Mouse (Mus musculus) CD4-positive, CD25-positive, alpha-beta regulatory T cell (primary cell): ENCODE measurements around the gene Brca1. TPM values are rescaled to one million over a fixed set of nuclear protein-coding genes. Genes with fewer than 3 reads are reported as not detected.

ENCODE experiments used
- polyA plus RNA-seq: library from polyadenylated mRNA; unstranded; fragments of 100-300 nt; shearing (Covaris generic); gene quantifications from one replicate; pipeline ENCODE4 v1.2.1, GENCODE M21; 2017

Gene Brca1
- polyA plus RNA-seq: 2.4 TPM

DNA sequence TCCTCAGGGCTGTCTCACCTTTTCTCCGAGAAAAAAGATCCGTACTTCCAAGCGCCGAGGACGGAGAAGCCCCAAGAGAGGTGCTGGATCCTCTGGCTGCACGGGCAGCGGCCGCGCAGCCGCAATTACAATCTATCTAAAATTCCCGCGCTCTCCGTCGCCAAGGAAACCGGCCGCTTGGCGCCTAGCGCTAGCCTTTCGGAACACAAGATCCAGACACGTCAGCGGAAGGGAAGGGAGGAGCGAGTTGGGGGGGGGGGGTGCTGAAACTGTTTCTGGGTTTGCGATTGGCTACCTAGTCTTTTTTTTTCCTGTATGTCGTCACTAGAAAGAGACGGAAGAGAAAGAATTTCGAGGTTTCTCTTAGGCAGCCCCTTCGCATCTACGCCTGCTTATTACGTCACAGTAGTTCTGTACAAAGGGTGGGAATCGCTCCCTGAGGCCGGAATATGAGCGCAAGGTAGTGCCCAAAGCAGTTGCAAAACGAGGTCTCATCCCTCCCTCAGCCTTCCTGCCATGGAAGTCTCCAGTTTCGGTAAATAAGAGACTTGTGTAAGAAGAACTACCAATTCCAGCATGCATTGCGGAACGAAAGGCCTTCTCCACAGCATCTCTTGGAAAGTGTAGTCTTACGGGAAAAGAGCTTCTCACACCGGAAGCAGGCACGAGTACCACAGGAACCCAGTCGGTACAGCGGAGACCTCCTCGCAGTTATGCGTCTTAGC lies at the start of gene Brca1, which contains the start of gene Nbr1:
Gene Brca1 (minus strand): TSS at position 205 of the 725 bp plus-strand sequence.
Gene Nbr1 (plus strand): TSS at position 399 of the 725 bp plus-strand sequence.

DNA sequence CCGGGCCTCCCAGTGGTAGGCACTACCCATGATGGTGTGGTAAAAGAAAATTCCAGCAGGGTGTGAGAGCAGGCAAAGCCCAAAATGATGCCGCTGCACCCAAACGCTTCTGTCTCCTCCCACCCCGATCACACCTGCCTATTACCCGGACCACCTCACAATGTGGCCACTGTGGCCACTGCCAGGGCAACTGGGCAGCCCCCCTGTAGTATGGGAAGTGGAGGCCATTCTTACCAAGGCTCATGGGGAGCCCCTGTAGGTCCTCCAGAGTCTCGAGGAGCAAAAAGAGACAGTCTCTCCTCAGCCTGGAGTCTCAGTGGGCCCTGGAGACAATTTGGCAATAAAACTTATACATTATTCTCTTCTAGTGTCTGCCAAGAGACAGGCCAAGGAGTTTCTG lies 47.4 kb upstream of the Brca1 start, which contains the start of gene Gm11634:
Gene Gm11634 (minus strand): TSS at position 101 of the 400 bp plus-strand sequence.

GRCm38 (mm10) chr11:101582054-101583035 lies 30.6 kb upstream of the Brca1 start, which contains the start of gene Tmem106a:
Tmem106a (plus strand) TSS chr11:101582242.

DNA sequence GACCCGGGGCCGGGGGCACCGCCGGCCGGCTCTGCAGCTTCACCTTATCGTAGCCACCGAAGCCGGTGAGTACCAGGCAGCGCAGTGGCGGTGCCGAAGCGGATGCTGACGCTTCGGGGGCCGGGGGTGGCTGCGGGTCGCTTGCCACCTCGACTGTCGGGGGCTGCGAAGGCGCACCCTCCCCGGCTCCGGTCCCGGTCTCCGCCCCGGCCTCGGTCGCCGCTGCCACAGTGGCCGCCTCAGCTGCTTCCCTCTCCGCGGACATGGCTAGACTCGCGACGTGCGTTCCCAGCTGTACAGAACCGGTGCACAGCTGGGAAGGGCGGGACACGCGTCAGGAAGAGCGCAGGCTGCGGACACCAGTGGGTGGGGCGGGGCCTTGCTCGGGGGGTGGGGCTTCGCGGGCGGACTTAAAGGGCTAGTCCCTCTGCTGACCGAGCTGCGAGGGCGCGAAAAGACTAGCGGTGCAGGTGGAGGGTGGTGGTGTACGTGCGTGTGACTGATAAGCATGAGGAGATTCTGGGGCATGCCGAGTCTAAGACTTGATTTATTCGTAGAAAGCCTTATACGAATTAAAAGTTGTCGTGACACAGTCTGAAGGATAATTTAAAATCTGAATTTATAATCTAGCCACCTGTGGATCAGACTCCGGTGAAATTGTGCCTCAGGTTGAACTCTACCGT lies 85.7 kb downstream of the Brca1 start, which contains the start of gene Vat1:
Gene Vat1 (minus strand): TSS at position 362 of the 683 bp plus-strand sequence.

DNA sequence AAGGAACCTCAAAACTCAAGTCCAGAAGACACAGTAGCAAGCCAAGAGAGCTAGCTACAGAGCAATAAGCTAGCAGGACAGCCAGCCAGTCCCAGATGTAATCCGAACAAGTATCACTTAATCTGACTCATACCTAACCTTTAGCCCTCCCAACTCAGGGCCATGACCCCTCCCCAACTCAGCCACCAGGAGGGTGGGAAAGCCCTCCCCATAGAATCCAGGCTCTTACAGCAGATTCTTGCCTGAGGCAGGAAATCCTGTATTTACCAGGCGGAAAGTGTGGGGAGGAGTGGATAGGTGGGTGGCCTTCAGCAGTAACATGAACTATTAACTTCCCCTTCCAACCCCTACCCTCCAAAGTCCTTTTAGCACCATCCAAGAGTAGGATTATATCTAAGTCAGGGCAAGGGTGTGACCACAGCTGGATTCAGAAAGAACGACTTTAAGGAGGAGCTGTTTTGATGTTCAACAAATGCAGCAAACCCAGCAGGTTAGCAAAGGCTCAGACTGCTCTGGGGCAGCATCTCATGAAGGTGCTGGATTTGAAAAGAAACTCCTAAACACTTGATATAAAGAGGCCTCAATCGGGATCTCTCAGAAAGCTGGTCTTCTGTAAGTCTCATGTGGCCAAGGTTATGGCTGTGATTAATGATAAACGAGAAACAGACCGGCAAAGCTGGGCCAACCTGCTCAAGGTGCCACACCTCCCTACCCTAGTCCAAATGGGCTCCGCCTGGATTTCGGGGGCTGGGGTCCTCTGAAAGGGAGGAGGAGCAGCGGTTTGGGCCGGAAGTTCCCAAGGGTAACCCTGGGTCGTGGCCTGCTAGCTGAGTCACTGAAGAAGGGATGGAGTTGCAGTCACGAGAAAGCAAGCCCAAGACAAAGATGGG lies 87.3 kb downstream of the Brca1 start, which contains the start of gene Rnd2:
Gene Rnd2 (plus strand): TSS at position 789 of the 890 bp plus-strand sequence.

DNA sequence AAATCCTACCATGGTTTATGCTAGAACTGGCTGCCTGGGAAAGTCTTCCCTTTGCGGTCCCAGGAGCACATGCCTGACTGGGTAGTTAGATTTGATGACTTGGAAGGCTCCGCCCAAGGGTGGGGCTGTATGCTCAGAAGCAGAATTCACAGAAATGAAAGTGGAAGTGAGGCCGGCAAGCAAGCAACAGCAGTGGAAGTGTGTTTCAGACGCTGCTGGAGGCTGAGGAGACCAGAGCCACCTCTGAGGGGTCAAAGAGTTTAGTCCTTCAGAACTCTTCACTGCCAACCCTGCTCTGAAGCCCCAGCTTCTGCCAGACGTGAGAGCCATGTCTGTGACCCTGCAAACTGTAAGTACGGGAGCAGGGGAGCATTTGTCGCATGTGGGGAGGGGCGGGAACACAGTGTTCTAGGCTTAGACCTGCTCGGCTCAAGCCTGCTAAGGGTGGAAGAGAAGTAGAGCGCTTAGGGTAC lies 103.4 kb downstream of the Brca1 start, which contains the start of gene Ifi35:
Gene Ifi35 (plus strand): TSS at position 134 of the 473 bp plus-strand sequence.

DNA sequence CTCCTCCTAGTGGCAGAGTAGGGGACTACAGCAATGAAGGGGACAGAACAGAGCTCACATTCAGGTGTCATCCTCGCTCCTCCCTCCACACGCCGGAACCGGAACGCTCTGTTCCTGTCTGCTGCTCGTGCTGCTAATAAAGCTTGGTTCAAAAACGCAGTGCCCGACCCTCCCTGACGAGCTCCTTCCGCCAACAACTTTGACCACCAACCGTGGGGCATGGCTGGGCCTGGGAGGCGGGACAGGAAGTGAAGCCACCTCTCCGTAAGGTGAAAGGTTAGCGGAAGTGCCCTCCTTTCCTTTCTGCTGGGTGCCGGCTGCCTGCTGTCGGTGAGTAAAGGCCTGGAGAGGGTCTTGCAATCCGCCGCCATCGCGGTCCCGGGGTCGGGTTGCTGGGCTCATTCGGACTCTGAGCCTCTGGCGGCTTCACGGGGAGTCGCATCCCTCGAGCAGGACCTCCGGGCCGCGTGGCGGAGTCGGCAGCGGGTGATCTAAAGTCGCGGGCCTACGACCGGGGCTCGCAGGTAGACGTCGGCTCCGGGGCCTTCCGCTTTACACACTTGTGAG lies 109.5 kb downstream of the Brca1 start, which contains the start of gene Rpl27:
Gene Rpl27 (plus strand): TSS at position 172 of the 567 bp plus-strand sequence.

Other genes starting within 250 kb of the Brca1 start
- 207 TPM for gene Becn1, start 249.7 kb downstream of the Brca1 start, polyA plus RNA-seq
- gene Psme3, start 235.7 kb downstream of the Brca1 start, polyA plus RNA-seq: 186 TPM
- gene Aoc2, start 226.9 kb downstream of the Brca1 start, polyA plus RNA-seq: 3.6 TPM
- gene Aoc3, start 221.3 kb downstream of the Brca1 start, polyA plus RNA-seq: not detected
- gene G6pc, start 184.4 kb downstream of the Brca1 start, polyA plus RNA-seq: not detected
- 40.9 TPM for gene Aarsd1, start 134.3 kb downstream of the Brca1 start, polyA plus RNA-seq
- 2.3 TPM for gene Gm27029, start 127.2 kb downstream of the Brca1 start, polyA plus RNA-seq
- 32.5 TPM for gene Rundc1, start 126.9 kb downstream of the Brca1 start, polyA plus RNA-seq
- 3.1 TPM for gene Ptges3l, start 126.6 kb downstream of the Brca1 start, polyA plus RNA-seq
- gene Rpl27, start 109.7 kb downstream of the Brca1 start, polyA plus RNA-seq: 356 TPM
- gene Ifi35, start 103.5 kb downstream of the Brca1 start, polyA plus RNA-seq: 192 TPM
- 0.22 TPM for gene Rnd2, start 87.0 kb downstream of the Brca1 start, polyA plus RNA-seq
- 0.59 TPM for gene Vat1, start 85.7 kb downstream of the Brca1 start, polyA plus RNA-seq
- 105 TPM for gene Nbr1, start 194 bp upstream of the Brca1 start, polyA plus RNA-seq
- 7.4 TPM for gene Tmem106a, start 30.3 kb upstream of the Brca1 start, polyA plus RNA-seq
- 0.24 TPM for gene Gm11634, start 47.3 kb upstream of the Brca1 start, polyA plus RNA-seq
- gene Rdm1, start 75.2 kb upstream of the Brca1 start, polyA plus RNA-seq: 56.6 TPM
- gene Arl4d, start 113.6 kb upstream of the Brca1 start, polyA plus RNA-seq: 1.6 TPM
- gene Dhx8, start 181.0 kb upstream of the Brca1 start, polyA plus RNA-seq: 50.6 TPM
- gene Etv4, start 233.4 kb upstream of the Brca1 start, polyA plus RNA-seq: 0.11 TPM